Mouse (Mus musculus): Measurements from ENCODE around the gene Fam207a. TPM values are rescaled to one million over a fixed set of nuclear protein-coding genes. Genes with fewer than 3 reads are reported as not detected.
A peak's percentile ranks its signal among the peaks of the same experiment; 100 is the strongest.

Gene Fam207a
- 54.9 and 70.6 TPM in 2 replicates for total RNA-seq (2012; rRNA removed)
- 10 to 100 TPM in 1 of 2 experiments, not detected in 1; 74.0 TPM for polyA plus RNA-seq (2012; ENCODE audit: insufficient read depth in 1 of 2, insufficient read length in 2 of 2, low read depth in 1 of 2, low replicate concordance in 2 of 2, missing spikeins in 1 of 2)

DNA sequence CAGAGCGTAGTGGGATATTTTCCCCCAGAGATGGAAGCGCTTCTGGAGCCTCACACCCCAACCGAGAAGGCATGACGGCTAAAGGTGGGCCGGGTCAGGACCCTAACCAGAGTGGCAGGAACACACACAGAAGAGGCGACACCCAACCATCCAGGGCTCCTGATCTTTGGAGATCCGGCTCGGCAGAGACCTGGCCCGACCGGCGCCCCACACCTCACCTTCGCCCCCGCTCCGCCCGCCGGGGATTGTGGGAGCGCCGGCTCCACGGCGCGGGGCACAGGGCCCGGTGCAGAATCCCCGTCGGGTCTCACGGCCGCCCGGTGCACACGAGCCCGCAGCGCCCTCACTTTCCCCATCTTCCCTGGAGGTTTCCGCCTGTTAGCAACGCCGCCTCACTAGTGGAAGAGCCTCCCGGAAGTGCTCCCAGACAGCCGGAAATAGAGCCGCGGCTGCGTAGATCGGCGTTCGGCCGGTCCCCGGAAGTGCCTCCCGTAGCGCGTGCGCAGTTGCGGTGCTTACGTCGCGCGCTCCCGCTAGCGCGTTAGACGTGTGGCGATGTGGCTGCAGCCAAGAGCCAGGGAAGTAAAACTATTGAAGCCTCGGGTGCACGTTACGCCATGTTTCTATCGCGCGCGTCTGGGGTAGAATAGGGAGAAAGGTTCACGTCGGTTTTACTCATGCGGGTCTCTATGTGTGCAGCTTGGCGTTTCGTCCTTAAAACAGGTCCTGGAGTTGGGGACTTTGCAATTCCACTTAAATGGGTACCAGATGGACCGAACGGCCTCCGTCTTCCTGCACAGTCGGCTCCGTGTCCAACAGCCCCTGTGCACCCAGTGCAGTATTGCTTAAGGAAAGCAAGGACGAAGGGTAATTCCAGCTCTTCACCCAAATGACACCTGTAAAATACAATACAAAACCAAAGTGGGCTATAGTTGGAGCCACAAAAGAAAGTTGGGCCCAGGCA is at the start of gene Fam207a:
Fam207a (minus strand) TSS at position 401 of the 964 bp plus-strand sequence.
- Histone ChIP-seq H3K4me1 (ENCODE audit: control insufficient read depth in 1 of 2, insufficient read depth in 2 of 2, low read length in 2 of 2) (peaks cover 0 to 14% of the 10 kb centered on the region in 2 experiments; a peak in 2 of 4 replicates), H3K9me3 (replicated peaks; ENCODE audit: insufficient read depth, low read length) (no peaks in the 10 kb centered on the region), H3K36me3 (ENCODE audit: control insufficient read depth in 1 of 2, insufficient read depth in 2 of 2, low read length in 2 of 2) (peaks cover 0 to 9% of the 10 kb centered on the region in 2 experiments; a peak in 3 of 4 replicates), H3K27me3 (ENCODE audit: control insufficient read depth in 1 of 2, insufficient read depth in 2 of 2, low read length in 2 of 2) (no peaks in the 10 kb centered on the region), H3K79me2 (ENCODE audit: control insufficient read depth, insufficient read depth, low read length, poor library complexity) (peaks cover 19% of the 10 kb centered on the region), H3K9ac (ENCODE audit: control insufficient read depth, low read depth, low read length, poor library complexity, severe bottlenecking) (peak within 1 kb of the TSS; percentile 86), H3K27ac (ENCODE audit: control insufficient read depth, low read depth, low read length) (peak within 1 kb of the TSS; percentile 88), H3K4me3 (ENCODE audit: control insufficient read depth in 1 of 2, insufficient read depth in 1 of 2, low read depth in 2 of 2, low read length in 2 of 2) (peak within 1 kb of the TSS; percentile 82 to 90)
- peak; percentile 98 for DNase-seq (ENCODE audit: low read depth, low spot score)
- no peak for TF ChIP-seq GABPA (IDR thresholded peaks at IDR 0.05; ENCODE audit: low read depth, low read length)
- TF ChIP-seq ZMIZ1 (IDR thresholded peaks at IDR 0.05; ENCODE audit: low read depth, low read length): peak; percentile 90; the same call in 1 of the 2 replicates
- TF ChIP-seq BHLHE40 (IDR thresholded peaks at IDR 0.05; ENCODE audit: borderline replicate concordance, low read depth, low read length): no peak
- TF ChIP-seq HCFC1 (IDR thresholded peaks at IDR 0.05; ENCODE audit: low read depth, low read length): peak; percentile 91
- TF ChIP-seq SIN3A (IDR thresholded peaks at IDR 0.05; ENCODE audit: low read length): peak; percentile 83
- peak; percentile 92 for TF ChIP-seq NELFE (IDR thresholded peaks at IDR 0.05; ENCODE audit: low read depth, low read length)
- TF ChIP-seq MYC (IDR thresholded peaks at IDR 0.05; ENCODE audit: low read depth, low read length): peak; percentile 78
- TF ChIP-seq UBTF (IDR thresholded peaks at IDR 0.05; ENCODE audit: borderline replicate concordance, insufficient read depth, low read depth, low read length): no peak
- peak; percentile 82 for TF ChIP-seq MAX (IDR thresholded peaks at IDR 0.05; ENCODE audit: low read length)
- TF ChIP-seq TCF12 (IDR thresholded peaks at IDR 0.05; ENCODE audit: low read depth, low read length): peak; percentile 61
- TF ChIP-seq MXI1 (IDR thresholded peaks at IDR 0.05; ENCODE audit: low read depth, low read length): peak; percentile 71
- peak; percentile 93 for TF ChIP-seq NRF1 (IDR thresholded peaks at IDR 0.05; ENCODE audit: insufficient read depth, low read depth, low read length, poor library complexity, severe bottlenecking)
- TF ChIP-seq ZKSCAN1 (IDR thresholded peaks at IDR 0.05; ENCODE audit: low read depth, low read length): no peak
- TF ChIP-seq JUND (IDR thresholded peaks at IDR 0.05; ENCODE audit: low read depth, low read length): no peak
- TF ChIP-seq POLR2AphosphoS2 (IDR thresholded peaks at IDR 0.05; ENCODE audit: low read length): peak; percentile 87
- peak; percentile 100 for TF ChIP-seq ELF1 (IDR thresholded peaks at IDR 0.05; ENCODE audit: low read depth, low read length)
- TF ChIP-seq POLR2A (IDR thresholded peaks at IDR 0.05; ENCODE audit: control insufficient read depth in 1 of 2, insufficient read depth in 1 of 2, low read depth in 1 of 2, low read length in 2 of 2, poor library complexity in 1 of 2): peak; percentile 74 to 99
- 0 out of 2 replicates have a peak, but pooled peaks have one; percentile 80 for TF ChIP-seq TBP (IDR thresholded peaks at IDR 0.05; ENCODE audit: low read depth, low read length)

Measured in MEL (cell line).